Mouse (Mus musculus) lung, adult 2 months (tissue): ENCODE measurements around the gene Il31. TPM values are rescaled to one million over a fixed set of nuclear protein-coding genes. Genes with fewer than 3 reads are reported as not detected.
A peak's percentile ranks its signal among the peaks of the same experiment; 100 is the strongest.

Experiments used
- DNase-seq: peaks from one replicate; pipeline ENCODE4 v3.0.0; 2022
- H3K4me1 ChIP-seq: fragments of 200-500 bp; 2 replicates; pipeline ENCODE4 v1.6.1; 2011; ENCODE audit warnings: low read length; ENCODE audit not compliant: control insufficient read depth, insufficient read depth
- H3K4me3 ChIP-seq: fragments of 200-500 bp; replicated peaks from 2 replicates; pipeline ENCODE3; 2011; ENCODE audit warnings: low read depth, mild to moderate bottlenecking, control low read depth, low read length; ENCODE audit errors: extremely low read depth
- CTCF ChIP-seq: fragments of 200-500 bp; IDR thresholded peaks from 2 replicates; pipeline ENCODE4 v1.5.1; 2011; ENCODE audit warnings: mild to moderate bottlenecking, low read length, control low read depth; ENCODE audit not compliant: insufficient read depth
- POLR2A ChIP-seq: fragments of 200-500 bp; IDR thresholded peaks from 2 replicates; pipeline ENCODE4 v1.6.1; 2011; ENCODE audit warnings: low read depth, mild to moderate bottlenecking, control low read depth, low read length, borderline replicate concordance; ENCODE audit errors: extremely low read depth
- WGBS: fragments of 180-500 bp; shearing (Covaris S2); methylation state at CpG from one replicate; pipeline ENCODE4 v1.1.7; 2018; 5-methylcytosine and 5-hydroxymethylcytosine counted together
- polyA plus RNA-seq: library from polyadenylated mRNA; depleted of rRNA; stranded (reverse); fragments of >200 nt; gene quantifications from 2 replicates; pipeline ENCODE4 v1.2.3, GENCODE M21; 2012

Gene Il31
- polyA plus RNA-seq, 1 experiment = not detected

- no peaks in the 10 kb centered on the region for H3K4me1 ChIP-seq
- DNase-seq = no peak
- TF ChIP-seq CTCF (no peak), POLR2A (no peak)
- H3K4me3 ChIP-seq = no peak overlapping the region
- 43% methylated on average over 9 of the region's 9 CpGs for WGBS
Observed at GRCm38 (mm10) chr5:123489935-123490334, 646 bp upstream of the Il31 start.

- no peak for DNase-seq
- 67% methylated on average over 11 of the region's 11 CpGs for WGBS
- no peak overlapping the region for H3K4me3 ChIP-seq
- H3K4me1 ChIP-seq = no peaks in the 10 kb centered on the region
- TF ChIP-seq POLR2A (no peak), CTCF (no peak)
Observed at GRCm38 (mm10) chr5:123487659-123488395, 1.5 kb downstream of the Il31 start.

GRCm38 (mm10) chr5:123473817-123474216, 15.5 kb downstream of the Il31 start:
- TF ChIP-seq CTCF = no peak
- TF ChIP-seq POLR2A = no peak
- no peaks in the 10 kb centered on the region; the same call in 1 of the 2 replicates for H3K4me1 ChIP-seq
- DNase-seq = no peak
- 79% methylated on average over 5 of the region's 5 CpGs for WGBS
- no peak overlapping the region for H3K4me3 ChIP-seq

- no peak overlapping the region for H3K4me3 ChIP-seq
- no peaks in the 10 kb centered on the region; the same call in 1 of the 2 replicates for H3K4me1 ChIP-seq
- no peak for DNase-seq
- 7% methylated on average over 10 of the region's 10 CpGs for WGBS
- TF ChIP-seq CTCF = no peak
Observed at GRCm38 (mm10) chr5:123470784-123471400, 18.4 kb downstream of the Il31 start.

- TF ChIP-seq POLR2A (no peak), CTCF (no peak)
- Histone ChIP-seq H3K4me1 (no peaks in the 10 kb centered on the region), H3K4me3 (no peak overlapping the region)
- 77% methylated on average over 1 of the region's 1 CpGs for WGBS
- no peak for DNase-seq
Observed at GRCm38 (mm10) chr5:123464638-123465037, 24.7 kb downstream of the Il31 start.

- no peak for DNase-seq
- WGBS = 53% methylated on average over 5 of the region's 5 CpGs
- no peaks in the 10 kb centered on the region for H3K4me1 ChIP-seq
- TF ChIP-seq CTCF (no peak), POLR2A (no peak)
- H3K4me3 ChIP-seq = no peak overlapping the region
Observed at GRCm38 (mm10) chr5:123461420-123461819, 27.9 kb downstream of the Il31 start.

- TF ChIP-seq POLR2A (no peak), CTCF (no peak)
- WGBS = 87% methylated on average over 7 of the region's 7 CpGs
- no peak for DNase-seq
- Histone ChIP-seq H3K4me3 (no peak overlapping the region), H3K4me1 (no peaks in the 10 kb centered on the region)
Observed at GRCm38 (mm10) chr5:123451886-123452285, 37.4 kb downstream of the Il31 start.

- WGBS = 91% methylated on average over 5 of the region's 5 CpGs
- H3K4me1 ChIP-seq = no peaks in the 10 kb centered on the region
- no peak overlapping the region for H3K4me3 ChIP-seq
- no peak for DNase-seq
- TF ChIP-seq CTCF = no peak
- no peak for TF ChIP-seq POLR2A
Observed at GRCm38 (mm10) chr5:123444849-123445334, 44.4 kb downstream of the Il31 start.

GRCm38 (mm10) chr5:123444069-123444468, 45.2 kb downstream of the Il31 start:
- peak; percentile 89 for TF ChIP-seq CTCF
- TF ChIP-seq POLR2A = no peak
- WGBS = 56% methylated on average over 4 of the region's 4 CpGs
- peak; percentile 54 for DNase-seq
- H3K4me1 ChIP-seq = no peaks in the 10 kb centered on the region
- H3K4me3 ChIP-seq = no peak overlapping the region

GRCm38 (mm10) chr5:123442283-123442682, 47.0 kb downstream of the Il31 start:
- no peak overlapping the region for H3K4me3 ChIP-seq
- WGBS = 91% methylated on average over 3 of the region's 3 CpGs
- no peak for TF ChIP-seq CTCF
- no peak for TF ChIP-seq POLR2A
- no peak for DNase-seq
- H3K4me1 ChIP-seq = peaks cover 2% of the 10 kb centered on the region; the same call in 1 of the 2 replicates
